Mouse (Mus musculus) lung, adult 2 months (tissue): ENCODE measurements around the gene Irx2. TPM values are rescaled to one million over a fixed set of nuclear protein-coding genes. Genes with fewer than 3 reads are reported as not detected.

ENCODE experiments used
- DNase-seq: peaks from one replicate; pipeline ENCODE4 v3.0.0; 2022
- H3K4me1 ChIP-seq: fragments of 200-500 bp; 2 replicates; pipeline ENCODE4 v1.6.1; 2011; ENCODE audit warnings: low read length; ENCODE audit not compliant: control insufficient read depth, insufficient read depth
- H3K4me3 ChIP-seq: fragments of 200-500 bp; replicated peaks from 2 replicates; pipeline ENCODE3; 2011; ENCODE audit warnings: low read depth, mild to moderate bottlenecking, control low read depth, low read length; ENCODE audit errors: extremely low read depth
- CTCF ChIP-seq: fragments of 200-500 bp; IDR thresholded peaks from 2 replicates; pipeline ENCODE4 v1.5.1; 2011; ENCODE audit warnings: mild to moderate bottlenecking, low read length, control low read depth; ENCODE audit not compliant: insufficient read depth
- POLR2A ChIP-seq: fragments of 200-500 bp; IDR thresholded peaks from 2 replicates; pipeline ENCODE4 v1.6.1; 2011; ENCODE audit warnings: low read depth, mild to moderate bottlenecking, control low read depth, low read length, borderline replicate concordance; ENCODE audit errors: extremely low read depth
- WGBS: fragments of 180-500 bp; shearing (Covaris S2); methylation state at CpG from one replicate; pipeline ENCODE4 v1.1.7; 2018; 5-methylcytosine and 5-hydroxymethylcytosine counted together
- polyA plus RNA-seq: library from polyadenylated mRNA; depleted of rRNA; stranded (reverse); fragments of >200 nt; gene quantifications from 2 replicates; pipeline ENCODE4 v1.2.3, GENCODE M21; 2012

The Irx2 gene
- polyA plus RNA-seq, 1 experiment: 62.3 TPM

GRCm38 (mm10) chr13:72634752-72635315 lies 6.2 kb downstream of the Irx2 start:
- TF ChIP-seq POLR2A (no peak), CTCF (no peak)
- peaks cover 3% of the 10 kb centered on the region; the same call in 1 of the 2 replicates for H3K4me1 ChIP-seq
- H3K4me3 ChIP-seq: no peak overlapping the region
- DNase-seq: peak; percentile 23
- 16% methylated on average over 7 of the region's 7 CpGs for WGBS

GRCm38 (mm10) chr13:72636331-72636851 lies 7.8 kb downstream of the Irx2 start:
- 2% methylated on average over 20 of the region's 20 CpGs for WGBS
- TF ChIP-seq CTCF (no peak), POLR2A (no peak)
- Histone ChIP-seq H3K4me3 (no peak overlapping the region), H3K4me1 (peaks cover 3% of the 10 kb centered on the region; the same call in 1 of the 2 replicates)
- peak; percentile 50 for DNase-seq

- TF ChIP-seq CTCF (no peak), POLR2A (no peak)
- 8% methylated on average over 3 of the region's 3 CpGs for WGBS
- no peak overlapping the region for H3K4me3 ChIP-seq
- DNase-seq: no peak
- peaks cover 3% of the 10 kb centered on the region; the same call in 1 of the 2 replicates for H3K4me1 ChIP-seq
Observed at GRCm38 (mm10) chr13:72637536-72637935, 8.9 kb downstream of the Irx2 start.

- peak overlapping the region; percentile 39 for H3K4me3 ChIP-seq
- 9% methylated on average over 26 of the region's 26 CpGs for WGBS
- DNase-seq: peak; percentile 33
- H3K4me1 ChIP-seq: peaks cover 3% of the 10 kb centered on the region; the same call in 1 of the 2 replicates
- TF ChIP-seq CTCF (no peak), POLR2A (no peak)
Observed at GRCm38 (mm10) chr13:72638401-72639130, 9.9 kb downstream of the Irx2 start.

- TF ChIP-seq CTCF (no peak), POLR2A (no peak)
- peak; percentile 64 for DNase-seq
- Histone ChIP-seq H3K4me3 (peak overlapping the region; percentile 54), H3K4me1 (peaks cover 3% of the 10 kb centered on the region; the same call in 1 of the 2 replicates)
- WGBS: 1% methylated on average over 32 of the region's 32 CpGs
Observed at GRCm38 (mm10) chr13:72639441-72640130, 11.0 kb downstream of the Irx2 start.

- DNase-seq: peak; percentile 68
- peak; percentile 35; the same call in 1 of the 2 replicates for TF ChIP-seq CTCF
- TF ChIP-seq POLR2A: no peak
- H3K4me3 ChIP-seq: peak overlapping the region; percentile 54
- 5% methylated on average over 11 of the region's 11 CpGs for WGBS
- peaks cover 3% of the 10 kb centered on the region; the same call in 1 of the 2 replicates for H3K4me1 ChIP-seq
Observed at GRCm38 (mm10) chr13:72640131-72640521, 11.5 kb downstream of the Irx2 start.

GRCm38 (mm10) chr13:72656447-72656846 lies 27.8 kb downstream of the Irx2 start:
- Histone ChIP-seq H3K4me3 (no peak overlapping the region), H3K4me1 (no peaks in the 10 kb centered on the region)
- DNase-seq: no peak
- no peak for TF ChIP-seq CTCF
- TF ChIP-seq POLR2A: no peak
- 38% methylated on average over 1 of the region's 1 CpGs for WGBS

GRCm38 (mm10) chr13:72675826-72676225 lies 47.2 kb downstream of the Irx2 start:
- Histone ChIP-seq H3K4me1 (no peaks in the 10 kb centered on the region), H3K4me3 (no peak overlapping the region)
- DNase-seq: no peak
- TF ChIP-seq POLR2A (no peak), CTCF (no peak)
- WGBS: 97% methylated on average over 1 of the region's 1 CpGs
